Mouse (Mus musculus): ENCODE data around the gene Pard3b.
"Not testable (repeated sequence)": the region's sequence is repeated elsewhere in the genome, so short reads cannot be mapped to it uniquely, and the experiment has no call there.

Pard3b gene

DNA sequence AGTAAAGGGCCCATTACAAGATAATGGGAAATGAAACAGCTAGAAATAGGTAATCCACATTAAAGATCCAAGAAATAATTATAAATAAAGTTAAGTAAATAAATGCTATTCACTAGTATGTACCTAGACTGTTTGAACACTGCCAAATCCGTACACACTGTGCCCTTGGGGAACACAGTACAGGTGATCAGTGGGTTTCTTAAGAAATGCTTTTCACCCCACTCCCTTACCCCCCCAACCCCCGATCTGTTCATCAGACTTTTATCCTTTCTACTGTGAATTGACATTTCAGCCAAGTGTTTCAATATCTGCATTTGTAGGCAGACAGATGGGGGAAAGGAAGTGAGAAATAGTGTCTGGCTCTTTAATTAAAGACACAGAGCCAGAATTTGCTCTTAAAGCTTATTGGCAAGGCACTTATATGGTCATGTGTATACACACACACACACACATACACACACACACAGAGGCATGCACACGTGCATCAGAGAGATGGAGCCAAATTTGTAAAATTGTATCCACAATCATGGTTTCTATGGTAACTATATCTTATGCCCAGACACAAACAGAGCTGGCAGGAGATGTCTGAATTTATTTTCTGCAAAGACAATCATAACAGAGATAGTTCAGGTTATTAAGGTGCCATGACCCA is 938.4 kb downstream of the Pard3b start:
- no peak for DNase-seq (ENCODE audit: extremely low spot score)

DNA sequence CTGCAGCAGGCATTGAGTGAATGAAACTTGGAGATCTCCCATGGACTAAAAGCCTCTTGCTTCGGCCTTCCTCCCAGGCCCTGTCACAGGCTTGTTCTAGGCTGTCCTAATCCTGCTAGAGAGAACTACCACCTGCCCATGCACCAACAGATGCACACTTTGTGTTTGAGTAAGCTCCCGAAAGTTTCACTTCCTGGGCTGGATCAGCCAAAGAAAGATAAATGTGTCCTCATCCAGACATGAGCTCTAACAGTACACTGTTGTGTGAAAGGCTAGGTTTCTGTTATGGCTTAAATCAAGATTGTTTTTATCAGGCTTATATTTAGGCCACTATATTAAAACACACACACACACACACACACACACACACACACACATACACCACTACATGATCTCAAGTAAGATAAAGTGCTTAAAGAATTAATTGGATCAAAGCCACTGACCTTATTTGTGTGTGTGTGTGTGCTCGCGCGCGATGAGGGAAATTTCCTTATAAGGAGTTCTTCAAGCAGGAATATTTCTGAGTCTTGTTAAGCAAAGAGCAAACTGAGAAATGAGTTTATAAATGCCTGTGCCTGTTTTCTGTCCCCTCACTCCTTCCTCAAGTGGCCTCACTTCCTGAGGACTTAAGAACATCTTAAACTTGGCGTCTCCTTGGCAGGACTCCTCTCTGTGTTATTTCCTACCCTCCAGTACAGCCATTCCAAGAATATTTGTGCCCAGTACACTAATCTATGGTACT is 940.6 kb downstream of the Pard3b start:
- no peak for DNase-seq (ENCODE audit: extremely low spot score)

DNA sequence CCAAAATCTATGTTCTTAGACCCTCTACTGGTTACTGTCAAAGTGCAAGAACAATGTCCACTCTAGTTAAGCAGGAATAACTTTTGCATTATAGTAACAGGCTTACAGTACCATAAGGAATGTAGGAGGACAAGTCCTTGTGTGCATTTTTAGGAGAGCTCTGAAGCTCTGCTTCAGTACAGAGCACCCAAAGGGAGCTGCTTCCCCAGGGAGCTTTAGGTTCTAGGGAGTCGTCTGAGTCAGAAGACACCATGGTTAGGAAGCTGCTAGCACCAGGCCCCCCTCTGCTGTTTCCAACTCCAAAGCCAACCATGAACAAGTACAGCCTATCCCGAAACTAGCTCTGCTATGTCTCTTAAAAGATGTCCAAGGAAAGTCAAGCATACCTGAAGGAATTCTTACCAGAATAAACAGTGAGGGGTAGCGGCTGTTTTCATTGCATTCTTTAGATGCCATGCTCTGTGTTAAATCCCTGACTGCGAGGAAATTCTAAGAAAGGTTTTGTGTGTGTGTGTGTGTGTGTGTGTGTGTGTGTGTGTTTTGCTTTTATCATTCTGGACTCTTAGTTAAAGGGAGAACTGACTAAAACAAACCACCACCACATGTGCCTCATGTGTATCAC is 941.8 kb downstream of the Pard3b start:
- no peak for DNase-seq (ENCODE audit: extremely low spot score)

DNA sequence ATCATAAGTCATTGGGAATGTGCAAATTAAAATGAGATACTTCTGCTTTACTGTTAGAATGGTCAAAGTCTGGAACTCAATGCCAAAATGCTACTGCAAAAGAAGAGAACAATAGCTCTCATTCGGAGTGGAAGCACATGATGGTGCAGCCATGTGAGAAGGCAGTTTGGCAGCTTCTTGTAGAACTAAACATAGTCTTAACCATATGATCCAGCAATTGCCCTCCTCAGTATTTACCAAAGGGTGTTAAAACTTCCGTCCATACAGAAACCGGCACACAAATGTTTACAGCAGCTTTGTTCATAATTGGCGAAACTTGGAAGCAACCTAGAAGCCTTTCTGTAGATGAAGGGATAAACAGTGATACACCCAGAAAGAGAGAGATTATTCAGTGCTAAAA is 943.9 kb downstream of the Pard3b start:
- DNase-seq (ENCODE audit: extremely low spot score) = no peak

DNA sequence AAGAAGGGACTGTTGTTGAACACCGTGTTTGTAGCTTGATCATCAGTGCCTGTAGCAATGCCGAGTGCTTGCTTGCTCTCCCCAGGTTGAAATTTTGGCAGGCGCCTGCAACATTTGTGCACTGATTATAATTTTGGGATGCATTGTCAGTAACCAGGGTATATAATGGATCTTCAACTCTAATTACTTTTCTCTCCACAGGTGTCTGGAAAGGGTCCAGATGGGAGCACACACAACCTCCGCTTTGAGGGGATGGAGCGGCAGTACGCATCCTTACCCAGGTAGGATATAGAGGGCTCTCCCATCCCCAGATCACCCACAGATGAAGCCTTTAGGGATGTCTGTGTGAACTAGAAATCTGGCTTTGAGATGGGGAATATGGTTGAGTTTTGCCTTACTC is 948.9 kb downstream of the Pard3b start:
- DNase-seq (ENCODE audit: extremely low spot score) = no peak

DNA sequence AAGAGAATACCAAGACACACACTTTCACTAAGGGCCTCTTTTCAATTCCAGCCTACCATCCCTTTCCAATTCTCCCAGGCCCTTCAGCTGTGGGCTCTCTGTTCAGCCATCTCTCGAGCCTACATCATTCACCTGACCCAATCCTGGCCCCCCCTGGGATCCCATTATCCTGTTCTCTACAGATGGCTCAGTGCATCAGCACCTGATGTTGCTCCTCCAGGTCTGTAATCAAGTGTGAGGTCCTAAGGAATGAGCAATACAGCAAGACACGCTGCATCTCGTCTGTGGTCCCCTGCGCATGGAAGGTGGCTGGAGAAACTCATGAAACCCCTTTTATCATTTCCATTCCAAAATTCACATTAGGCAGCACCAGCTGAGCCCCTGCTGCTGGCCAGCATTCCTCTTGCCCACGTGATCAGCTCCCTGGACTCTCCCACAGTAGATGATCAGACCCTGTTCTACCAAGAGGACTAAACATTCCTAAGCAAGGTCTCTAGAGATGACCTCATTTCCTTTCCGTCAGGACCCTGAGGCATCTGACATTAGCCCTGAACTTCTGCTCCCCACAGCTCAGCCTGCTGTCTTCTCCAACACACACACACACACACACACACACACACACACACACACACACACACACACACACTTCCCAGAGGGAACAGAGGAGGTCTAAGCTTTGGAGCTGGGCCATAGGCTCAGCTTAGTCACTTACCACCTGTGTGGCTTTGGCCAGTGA is 952.8 kb downstream of the Pard3b start:
- no peak for DNase-seq (ENCODE audit: extremely low spot score)

DNA sequence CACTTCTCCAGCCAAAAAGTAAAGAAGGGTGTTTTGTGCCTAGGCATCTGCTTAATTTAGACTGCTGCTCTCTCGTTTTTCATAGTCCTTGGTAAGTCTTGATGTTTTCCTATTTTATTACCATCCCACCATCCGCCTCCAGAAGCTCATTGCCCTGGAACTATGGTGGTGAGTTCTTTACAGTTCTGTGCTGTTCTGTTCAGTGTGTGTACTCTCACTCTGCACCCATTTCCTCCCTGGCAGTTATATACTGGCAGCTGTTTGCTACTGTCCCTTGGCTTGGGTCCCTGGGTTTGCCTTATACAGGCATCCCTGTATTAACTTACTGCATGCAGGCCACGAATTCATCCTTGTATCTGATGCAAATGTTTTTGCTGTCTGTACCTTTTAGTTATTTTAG is 956.8 kb downstream of the Pard3b start:
- no peak for DNase-seq (ENCODE audit: extremely low spot score)

DNA sequence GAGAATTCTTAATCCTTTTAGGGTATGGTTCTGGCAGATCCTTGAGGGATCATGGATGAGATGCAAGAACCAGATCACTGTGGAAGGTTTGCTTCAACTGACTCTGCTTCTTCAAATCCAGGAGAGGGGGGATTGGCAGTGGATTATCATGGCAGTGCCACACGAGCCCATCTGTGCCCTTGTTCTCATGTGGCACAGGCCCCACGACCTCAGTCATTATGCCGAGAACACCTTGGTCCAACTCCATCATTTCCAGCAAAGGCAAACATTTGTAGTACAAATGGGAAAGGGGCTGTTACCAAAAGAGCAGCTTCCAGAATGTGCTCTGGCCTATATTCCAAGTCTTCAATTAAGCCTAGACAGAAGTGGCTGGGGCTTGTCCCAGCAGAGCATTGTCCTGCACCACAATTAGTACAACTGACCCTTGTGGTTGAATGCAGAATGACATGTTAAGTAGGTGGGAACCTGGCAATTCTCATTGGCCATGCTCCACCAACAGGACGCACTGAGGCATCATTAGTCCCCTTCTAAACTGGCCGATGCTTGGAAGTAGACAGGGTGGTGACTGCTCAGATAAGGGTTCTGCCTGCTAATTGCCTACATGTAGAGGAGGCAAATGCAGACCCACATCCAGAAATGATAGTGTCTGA is 959.3 kb downstream of the Pard3b start:
- no peak for DNase-seq (ENCODE audit: extremely low spot score)

DNA sequence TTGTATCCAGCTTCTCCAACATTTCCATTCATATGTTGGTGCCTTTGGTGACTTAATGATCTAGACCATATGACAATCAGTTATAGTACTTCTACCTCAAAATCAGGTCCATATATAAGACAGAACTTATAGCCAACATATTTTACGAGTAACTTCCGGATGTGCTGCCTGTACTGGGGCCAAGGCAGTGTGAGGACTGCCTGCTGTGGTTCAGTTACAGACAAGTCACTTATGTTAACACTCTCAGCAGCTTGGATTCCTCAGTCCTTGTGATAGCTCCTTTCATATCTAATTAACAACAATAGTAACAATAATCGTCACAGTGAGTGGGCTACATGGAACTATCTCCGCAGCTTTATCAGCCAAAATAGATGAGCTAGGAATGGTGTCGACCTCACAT is 959.9 kb downstream of the Pard3b start:
- no peak for DNase-seq (ENCODE audit: extremely low spot score)

DNA sequence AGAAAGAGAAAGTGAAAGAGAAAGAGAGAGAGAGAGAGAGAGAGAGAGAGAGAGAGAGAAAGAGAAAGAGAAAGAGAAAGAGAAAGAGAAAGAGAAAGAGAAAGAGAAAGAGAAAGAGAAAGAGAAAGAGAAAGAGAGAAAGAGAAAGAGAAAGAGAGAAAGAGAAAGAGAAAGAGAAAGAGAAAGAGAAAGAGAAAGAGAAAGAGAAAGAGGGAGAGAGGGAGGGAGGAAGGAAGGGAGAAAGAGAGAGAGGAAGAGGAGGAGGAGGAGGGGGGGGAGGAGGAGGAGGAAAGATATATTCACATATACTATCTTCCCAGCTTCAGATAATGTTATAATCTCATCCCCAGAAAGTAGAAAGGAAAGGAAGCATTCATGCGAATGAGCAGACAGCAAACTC is 966.0 kb downstream of the Pard3b start:
- DNase-seq (ENCODE audit: extremely low spot score) = not testable (repeated sequence)

DNA sequence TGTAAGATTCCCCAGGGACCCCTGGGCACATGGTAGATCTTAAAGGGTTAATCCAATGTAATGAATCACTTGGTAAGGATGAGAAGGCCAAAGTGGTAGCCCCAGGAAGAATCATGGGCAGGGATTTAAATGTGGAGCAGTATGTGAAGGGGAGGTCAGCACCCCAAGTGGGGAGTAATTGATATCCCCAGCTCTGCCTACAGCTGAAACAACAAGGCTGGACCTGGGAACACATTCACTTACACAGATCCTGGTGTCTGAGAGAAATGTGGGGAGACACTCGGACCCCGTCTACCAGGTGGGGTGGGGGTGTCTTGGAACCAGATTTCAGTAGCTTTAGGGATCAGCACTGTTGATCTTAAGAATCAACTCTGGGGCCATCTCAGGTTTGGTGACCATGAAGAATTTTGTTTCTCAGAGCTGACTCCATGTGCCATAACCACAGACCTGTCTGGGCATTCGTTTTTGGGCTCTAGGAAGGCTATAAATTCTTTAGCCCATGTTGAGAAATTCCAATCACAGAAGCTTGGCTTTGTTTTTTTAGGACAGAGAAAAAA is 979.6 kb downstream of the Pard3b start:
- DNase-seq (ENCODE audit: extremely low spot score) = peak; percentile 19

DNA sequence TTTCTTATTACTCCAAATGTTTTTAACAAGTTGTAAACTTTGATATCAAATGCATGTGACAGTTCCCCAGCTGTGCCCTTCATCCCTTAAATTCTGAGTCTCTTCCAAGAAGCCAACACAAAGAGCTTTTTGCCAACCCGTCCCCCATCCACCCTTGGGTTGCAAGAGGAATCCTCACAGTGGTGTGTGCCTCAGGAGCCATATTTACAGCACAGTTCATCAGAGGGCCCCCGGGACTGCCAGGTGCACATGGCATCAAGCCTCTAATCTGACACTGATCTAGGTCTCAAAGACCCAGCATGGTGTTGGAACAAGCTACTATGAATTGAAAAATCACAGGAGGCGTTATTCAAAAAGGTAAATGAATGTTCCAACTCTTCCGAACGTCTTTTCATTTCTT is 980.8 kb downstream of the Pard3b start:
- no peak for DNase-seq (ENCODE audit: extremely low spot score)

DNA sequence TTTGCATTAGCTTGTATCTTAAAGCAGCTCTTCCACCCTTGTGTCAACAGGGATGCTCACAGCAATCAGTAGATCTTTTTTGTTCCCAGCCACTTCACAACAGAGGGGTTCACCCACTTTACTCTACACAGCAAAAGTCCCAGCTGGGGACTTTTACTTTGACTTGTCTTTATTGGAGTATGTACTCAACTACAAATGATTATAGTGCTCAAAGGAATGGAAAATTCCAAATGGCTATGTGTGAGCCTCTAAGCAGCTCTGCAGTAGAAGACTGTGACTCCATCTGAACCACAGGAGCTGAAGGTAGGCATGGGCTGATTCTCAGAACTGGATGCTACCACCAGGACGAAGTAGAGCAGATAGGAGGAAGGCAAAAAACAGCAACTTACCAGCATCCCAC is 983.8 kb downstream of the Pard3b start:
- DNase-seq (ENCODE audit: extremely low spot score) = no peak

DNA sequence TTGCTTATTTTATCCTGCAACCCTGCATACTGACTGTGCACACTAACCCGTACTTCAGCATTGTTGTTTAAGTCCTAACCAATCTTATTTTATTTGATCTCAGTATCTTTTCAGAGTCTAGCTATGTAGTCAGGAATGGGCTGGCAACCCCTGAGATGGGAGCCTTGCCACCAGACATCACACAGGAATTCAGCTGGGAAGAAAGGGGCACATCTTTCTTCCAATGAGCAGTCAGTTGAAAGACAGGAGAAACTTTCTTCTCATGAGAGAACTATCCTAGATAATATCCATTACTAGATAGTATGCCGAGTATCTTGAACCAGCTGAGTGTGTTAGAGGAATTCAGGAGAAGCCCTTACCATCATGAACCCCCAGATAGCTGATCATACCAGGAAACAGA is 985.5 kb downstream of the Pard3b start:
- no peak for DNase-seq (ENCODE audit: extremely low spot score)

DNA sequence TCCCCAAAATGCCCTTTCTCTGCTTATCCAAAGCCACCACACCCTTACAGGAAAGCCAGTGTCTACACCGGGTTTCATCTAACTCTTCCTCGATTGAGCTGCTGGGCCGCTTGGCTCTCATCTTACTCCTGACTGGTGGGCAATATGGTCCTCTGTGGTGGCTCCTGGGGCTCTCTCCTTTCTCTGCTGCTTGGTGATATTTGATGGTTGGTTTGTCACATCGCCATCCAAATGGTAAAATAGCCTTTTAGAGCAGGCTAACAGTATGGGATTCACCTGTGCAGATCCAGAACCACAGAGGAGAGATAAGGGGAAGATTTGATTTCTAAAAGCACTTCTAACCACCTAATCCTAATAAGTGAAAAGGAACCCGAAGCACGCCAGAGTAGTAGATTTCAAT is 986.2 kb downstream of the Pard3b start:
- DNase-seq (ENCODE audit: extremely low spot score) = no peak

DNA sequence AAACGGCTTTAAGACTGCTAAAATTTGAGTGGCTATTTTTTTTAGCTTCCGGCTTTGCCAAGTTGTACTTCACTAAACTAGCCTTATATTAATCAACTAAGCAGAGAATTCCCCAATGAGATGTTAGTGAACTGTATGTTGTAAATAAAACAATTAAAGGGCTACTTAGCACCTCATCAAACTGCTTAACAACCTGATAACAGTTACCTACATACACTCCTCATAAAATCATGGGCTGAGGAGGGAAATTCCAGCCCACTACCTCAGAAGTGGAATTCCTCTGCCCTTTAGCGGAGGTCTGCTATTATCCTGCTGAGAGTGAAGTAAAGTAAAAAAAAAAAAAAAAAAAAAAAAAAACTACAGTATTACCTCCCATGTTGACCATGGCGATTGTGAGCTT is 986.7 kb downstream of the Pard3b start:
- DNase-seq (ENCODE audit: extremely low spot score) = no peak

DNA sequence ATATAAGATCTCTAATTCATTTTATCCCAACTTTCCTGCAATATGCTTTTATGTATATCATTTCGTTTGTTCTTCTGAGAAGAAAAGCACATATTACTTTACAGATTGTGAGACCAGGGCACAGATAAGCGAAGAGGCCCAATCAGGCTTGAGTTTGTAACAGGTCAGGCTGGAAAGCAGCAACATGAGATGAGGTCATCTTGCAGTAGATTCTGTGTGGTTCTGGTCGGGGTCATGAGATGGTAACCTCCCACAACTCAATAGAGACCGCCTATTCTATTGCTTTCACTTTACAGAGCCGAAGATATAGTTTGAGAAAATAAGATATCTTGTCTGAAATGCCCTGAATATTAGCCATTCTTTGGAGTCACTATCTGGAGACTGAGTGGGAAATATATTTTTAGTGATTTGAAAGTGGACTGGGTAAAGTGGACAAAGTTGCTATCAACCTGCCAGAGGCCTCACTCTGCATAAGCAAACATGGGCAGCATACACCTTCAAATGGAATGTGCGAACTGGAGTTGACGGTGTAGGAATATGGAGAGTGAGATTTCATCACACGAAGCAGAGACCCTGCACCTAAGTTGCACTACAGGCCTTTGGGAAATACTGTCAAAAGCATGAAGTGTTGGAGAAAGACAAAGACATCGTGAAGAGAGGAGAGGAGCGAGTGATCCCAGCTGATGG is 987.3 kb downstream of the Pard3b start:
- DNase-seq (ENCODE audit: extremely low spot score) = no peak

DNA sequence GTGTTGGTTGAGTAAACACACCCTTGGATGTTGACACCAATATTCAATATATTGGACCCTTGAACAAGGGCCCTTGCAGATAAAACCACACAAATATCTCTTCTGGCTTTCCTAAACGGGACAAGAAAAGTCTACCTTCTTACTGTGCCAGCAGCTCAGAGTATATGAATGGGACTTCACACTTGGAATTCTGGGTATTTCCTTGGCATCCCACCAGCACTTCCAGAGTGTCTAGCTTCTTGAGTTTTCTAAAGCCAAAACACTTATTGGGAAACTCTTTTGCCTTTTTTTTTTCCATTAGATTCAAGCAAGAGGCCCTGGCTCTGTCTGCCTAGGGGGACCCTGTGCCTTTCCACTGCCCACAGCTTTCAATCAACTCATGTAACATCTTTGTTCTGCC is 991.3 kb downstream of the Pard3b start:
- no peak for DNase-seq (ENCODE audit: extremely low spot score)

DNA sequence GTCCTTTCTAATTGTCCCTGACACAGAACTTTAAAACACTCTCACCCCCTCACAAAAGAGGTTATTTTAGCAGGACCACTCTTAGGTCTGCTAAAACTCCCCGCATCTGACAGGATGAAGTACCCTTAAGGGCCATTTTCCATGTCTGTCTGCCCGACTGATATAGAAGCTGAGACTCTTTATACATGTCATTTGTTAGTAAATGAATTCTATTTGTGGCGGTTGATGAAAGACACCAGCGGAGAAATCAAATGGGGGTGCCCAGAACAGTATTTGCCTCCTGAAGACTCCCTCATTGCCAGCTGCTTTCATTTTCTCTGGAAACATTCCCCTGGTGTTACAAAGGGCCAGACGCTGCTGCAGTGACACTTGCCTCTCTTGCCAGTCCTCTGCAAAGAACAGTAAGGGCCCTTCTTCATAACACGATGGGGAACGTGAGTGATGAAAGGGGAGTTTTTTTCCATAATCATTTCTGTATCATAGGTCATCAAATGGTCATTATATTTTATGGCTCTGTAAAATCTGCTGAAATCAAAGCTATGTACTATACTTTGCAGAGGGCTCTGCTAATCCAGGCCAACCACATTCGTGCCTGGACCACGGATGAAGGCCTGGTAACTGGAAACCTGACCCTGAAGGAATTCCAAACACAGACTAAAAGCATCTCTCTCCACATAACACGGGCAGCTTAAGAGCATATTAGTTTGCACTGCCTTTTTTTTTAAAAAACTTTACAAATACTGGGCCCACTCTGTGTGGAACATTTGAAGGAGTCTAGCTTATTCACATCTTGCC is 993.1 kb downstream of the Pard3b start:
- peak; percentile 11 for DNase-seq (ENCODE audit: extremely low spot score)

DNA sequence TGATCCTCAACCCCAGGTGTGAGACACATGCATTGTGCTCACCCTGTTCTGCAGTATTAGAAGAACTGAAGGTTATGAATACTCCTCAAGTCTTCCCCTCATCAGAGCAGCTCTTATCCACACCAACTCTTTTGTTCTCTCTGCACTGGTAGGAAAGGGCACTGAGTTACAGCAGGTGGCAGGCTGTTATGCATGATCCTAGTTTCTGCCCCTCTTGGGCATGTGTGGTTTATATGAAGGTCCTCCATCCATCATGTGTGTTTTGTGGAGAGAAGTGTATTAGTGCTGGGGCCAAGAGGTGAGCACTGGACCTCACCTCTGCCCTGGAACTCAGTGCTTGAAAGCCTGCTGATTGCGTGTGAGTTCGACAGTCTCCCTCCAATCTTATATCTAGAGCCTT is 994.3 kb downstream of the Pard3b start:
- no peak for DNase-seq (ENCODE audit: extremely low spot score)

Data from embryo, embryonic 9.5 days (tissue).